Mouse (Mus musculus) central nervous system, embryonic 18 days (tissue): ENCODE results near the gene Dgcr2. TPM values are rescaled to one million over a fixed set of nuclear protein-coding genes. Genes with fewer than 3 reads are reported as not detected.

Source experiments
- polyA plus RNA-seq: library from polyadenylated mRNA; depleted of rRNA; stranded (reverse); fragments of >200 nt; gene quantifications from 2 replicates; pipeline ENCODE4 v1.2.3, GENCODE M21; 2012; rRNA removed

The Dgcr2 gene
- polyA plus RNA-seq = 101 and 111 TPM in 2 replicates

DNA sequence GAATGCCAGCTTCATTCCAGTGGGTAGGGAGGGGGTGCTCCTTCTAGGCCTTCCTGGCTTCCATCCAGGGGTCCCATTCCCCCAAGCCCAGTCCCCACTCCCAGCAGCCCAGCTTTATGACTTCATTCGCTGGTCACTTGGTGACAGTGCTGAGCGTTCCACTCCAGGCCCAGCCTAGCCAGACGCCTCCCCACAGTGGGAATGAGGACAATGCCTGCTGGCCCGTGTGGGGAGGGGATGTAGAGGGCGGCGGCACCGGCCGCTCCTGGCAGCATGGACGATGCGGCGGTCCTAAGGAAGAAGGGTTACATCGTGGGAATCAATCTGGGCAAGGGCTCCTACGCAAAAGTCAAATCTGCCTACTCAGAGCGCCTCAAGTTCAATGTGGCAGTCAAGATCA is at the start of gene Dgcr2, which contains the start of gene Tssk2:
TSS of gene Dgcr2 (minus strand) at position 101 of the 400 bp plus-strand sequence.
TSS of gene Tssk2 (plus strand) at position 176 of the 400 bp plus-strand sequence.

DNA sequence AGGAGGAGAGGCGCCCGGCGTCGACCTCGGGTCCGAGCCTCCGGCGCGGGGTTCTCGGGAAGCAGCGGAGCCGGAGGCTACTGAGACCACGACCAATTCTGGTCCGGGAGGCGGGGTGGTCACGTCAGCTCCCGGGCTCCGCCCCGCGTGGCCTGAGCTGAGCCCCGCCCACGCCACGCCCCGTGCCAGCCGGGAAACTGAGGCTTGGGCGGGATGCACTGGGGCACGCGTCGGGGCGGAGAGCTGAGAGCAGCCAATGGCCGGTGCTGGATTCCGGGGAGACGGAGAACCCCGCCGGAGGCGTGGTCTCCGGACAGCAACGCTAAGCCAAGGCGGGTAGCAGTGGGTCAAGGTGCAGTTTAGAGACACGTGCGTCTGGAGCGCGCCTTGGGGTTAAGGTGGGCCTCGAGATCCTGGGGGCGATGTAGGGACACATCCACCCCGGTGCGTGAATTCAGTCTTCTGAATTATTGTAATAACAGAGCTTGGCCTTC is 29.8 kb upstream of the Dgcr2 start, which contains the start of gene Slc25a1:
TSS of gene Slc25a1 (minus strand) at position 133 of the 494 bp plus-strand sequence.

DNA sequence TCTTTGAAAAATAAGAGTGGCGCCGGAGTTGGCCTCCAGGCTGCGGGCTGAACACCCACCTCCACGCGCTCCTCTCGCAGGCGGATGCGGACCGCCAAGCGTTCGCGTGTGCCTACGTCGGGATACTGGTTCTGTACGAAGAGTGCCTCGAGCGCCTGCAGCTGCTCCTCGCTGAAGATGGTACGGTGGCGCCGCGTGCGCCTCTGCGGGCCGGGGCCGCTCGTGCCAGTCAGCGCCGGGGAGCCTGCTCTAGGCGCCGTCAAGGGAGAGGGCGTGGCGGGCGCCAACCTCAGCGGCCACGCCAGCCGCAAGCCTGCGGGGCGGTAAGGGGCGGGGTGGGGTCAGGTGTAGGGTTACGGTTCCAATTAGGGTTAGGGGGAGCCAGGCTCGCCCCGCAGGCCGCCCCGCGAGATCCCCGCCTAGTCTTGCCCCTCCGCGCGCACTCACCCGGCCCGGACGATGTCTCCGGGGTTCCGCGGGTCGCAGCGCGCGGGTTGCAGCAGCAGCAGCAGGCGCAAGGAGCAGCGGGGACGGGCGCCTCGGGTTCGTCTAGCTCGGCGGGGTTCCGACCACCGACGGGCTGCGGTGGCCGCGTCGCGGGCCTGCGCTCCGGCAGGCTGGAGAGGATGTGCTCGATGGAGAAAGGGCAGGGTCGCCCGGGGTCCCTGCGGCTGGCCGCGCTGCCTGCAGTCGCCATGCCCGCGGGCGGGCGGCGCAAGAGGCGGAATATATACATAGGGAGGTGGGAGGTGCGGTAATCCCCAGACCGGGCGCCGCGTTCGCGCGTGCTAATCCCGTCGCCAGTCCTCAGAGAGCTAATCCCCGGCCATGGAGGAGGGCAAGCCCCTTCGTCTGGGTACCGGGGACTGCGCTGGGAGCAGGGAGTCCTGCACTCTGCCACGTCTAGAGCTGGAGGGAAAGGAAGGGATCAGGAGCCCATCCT is 16.2 kb upstream of the Dgcr2 start, which contains the start of gene Gsc2:
TSS of gene Gsc2 (minus strand) at position 753 of the 943 bp plus-strand sequence.

DNA sequence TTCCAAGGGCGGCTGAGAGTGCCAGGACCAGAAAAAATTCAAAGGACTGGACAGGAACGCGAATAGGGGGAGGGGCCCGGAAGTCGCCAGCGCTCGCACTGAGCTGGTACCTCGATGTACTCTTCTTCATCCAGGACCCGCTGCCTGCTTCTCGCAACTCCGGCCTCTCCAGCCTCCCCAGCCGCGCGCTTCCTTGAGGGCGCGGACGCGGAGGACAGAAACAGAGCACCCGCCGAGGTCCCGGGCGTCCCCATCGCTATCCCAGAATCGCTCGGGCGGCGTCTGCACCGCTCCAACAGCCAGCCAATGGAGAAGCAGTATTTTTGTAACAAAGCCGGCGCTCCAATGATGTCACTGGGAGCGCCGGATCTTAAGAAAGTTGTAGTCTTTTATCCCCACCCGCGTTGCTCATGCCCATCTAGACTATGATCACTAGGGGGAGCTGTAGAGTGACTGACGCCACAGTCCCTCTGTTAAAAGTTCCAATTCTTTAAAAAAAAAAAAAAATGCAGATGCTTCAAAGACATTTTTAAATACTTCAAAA is 12.8 kb upstream of the Dgcr2 start, which contains the start of gene Ess2:
TSS of gene Ess2 (minus strand) at position 297 of the 544 bp plus-strand sequence.

DNA sequence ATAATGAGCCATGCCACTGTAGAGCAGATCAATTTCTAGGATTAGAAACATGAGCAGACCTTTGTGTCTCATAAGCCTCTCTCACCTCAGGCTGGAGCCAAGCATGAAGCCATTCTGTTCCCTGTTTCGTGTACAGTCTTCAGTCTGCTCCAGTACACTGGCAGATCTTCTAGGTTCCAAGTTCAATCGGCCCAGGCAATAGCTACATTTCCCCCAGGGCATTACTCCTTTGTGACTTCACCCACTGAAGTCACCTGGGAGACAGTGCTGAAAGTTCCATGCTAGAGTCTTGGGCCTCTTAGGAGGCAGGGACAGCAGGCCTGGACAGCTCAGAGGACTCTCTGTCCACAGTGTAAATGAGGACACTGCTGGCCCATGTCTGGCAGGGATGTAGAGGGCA is 4.4 kb downstream of the Dgcr2 start, which contains the start of gene Tssk1:
TSS of gene Tssk1 (plus strand) at position 301 of the 400 bp plus-strand sequence.

DNA sequence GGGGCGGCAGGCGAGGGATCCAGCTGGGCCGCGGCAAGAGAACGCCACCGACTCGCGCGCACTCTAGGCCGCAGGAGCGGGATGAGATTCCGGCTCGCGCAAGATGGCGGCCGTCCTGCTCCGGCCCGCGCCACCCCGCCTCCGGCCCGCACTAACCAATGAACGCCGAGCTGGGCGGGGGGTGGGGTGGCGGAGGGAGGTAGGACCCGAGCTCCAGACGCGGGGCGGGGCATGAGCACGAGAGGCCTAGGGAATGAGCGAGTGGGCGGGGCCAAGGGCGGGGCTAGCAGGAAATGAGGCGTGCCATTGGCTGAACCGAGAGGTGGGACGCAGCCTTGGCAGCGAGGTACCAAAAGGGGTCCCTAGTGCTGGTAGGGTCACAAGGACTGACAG is 6.8 kb downstream of the Dgcr2 start, which contains the start of gene Gm20518:
TSS of gene Gm20518 (minus strand) at position 105 of the 393 bp plus-strand sequence.

DNA sequence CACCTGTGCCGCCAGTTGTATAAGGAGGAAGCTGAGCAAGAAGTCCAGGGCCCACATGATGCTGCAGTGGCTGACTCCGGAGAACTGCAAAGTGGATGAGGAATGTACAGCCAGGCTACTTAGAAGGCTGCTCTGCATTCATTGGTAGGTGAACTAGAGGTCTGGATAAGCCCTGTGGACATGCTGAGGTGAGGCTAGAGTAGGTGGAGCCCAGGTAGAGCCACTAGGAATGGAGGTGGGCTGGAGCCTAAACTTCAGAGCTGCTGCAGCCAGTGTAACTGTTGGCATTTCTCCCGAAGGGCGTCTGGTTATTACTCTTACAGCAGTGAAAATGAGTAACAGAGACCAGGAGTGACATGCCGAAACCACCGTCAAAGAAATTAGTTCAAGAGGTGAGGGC is 60.3 kb downstream of the Dgcr2 start, which contains the start of gene Car15:
TSS of gene Car15 (minus strand) at position 314 of the 400 bp plus-strand sequence.

DNA sequence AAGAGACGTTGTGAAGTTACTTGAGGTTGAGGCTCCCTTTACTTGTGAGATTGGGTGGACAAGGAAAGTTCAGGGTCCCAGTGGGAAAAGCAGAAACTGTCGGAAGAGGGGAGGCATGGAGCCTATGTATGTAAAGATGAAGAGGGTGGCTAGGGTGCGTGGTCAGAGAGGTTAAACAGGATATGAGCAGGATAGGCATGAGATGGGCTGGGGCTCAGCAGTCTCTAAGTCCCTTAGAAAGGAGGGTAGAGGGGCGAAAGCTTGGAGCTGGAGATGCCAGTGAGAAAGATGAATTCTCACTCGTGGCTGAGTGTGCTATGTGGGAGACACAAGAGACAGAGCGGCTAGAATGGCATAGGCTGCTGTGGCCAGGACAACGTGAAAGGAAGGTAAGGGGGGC is 65.5 kb downstream of the Dgcr2 start, which contains the start of gene B830017H08Rik:
TSS of gene B830017H08Rik (plus strand) at position 301 of the 400 bp plus-strand sequence.

DNA sequence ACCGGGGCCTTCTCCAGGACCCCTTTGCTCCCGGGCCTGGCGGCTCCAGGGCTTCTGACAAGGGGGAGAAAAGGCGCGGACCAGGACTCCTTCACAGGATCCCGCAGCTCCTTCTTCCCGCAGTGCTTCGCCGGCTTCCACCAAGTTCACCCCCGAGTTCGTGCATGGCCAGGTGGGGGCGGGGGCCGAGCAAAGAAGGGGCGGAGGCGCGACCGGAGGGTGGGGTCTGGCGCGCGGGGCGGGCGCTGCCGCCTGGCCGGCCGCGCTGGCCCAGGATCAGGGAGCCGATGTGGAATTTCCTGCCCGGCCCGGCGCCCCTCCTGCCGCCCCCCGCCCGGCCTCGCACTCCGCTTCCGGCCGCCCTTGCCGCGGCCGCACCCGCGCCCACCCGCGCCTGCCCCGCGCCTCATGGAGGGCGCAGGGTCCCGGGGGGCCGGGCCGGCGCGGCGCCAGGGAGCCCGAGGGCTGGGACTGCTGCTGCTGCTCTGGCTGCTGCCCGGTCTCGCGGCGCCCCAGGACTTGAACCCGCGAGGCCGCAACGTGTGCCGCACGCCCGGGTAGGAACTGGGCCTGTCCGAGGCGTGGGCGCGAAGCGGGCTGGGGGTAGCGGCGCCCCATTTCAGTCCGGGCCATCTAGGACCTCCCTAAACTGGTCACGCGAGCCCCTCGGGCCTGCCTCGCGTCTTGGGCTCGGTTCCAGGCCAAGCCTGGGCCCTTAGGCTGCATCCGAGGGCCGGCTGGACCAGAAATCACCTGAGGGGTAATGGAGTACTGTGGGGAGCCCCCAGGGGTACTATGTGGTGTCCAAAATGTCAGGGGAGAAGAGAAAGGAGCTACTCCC is 101.2 kb downstream of the Dgcr2 start, which contains the start of gene Scarf2:
TSS of gene Scarf2 (plus strand) at position 312 of the 841 bp plus-strand sequence.

Other genes starting within 250 kb of the Dgcr2 start
- gene Med15, start 165.7 kb downstream of the Dgcr2 start, polyA plus RNA-seq = 47.0 and 59.7 TPM in 2 replicates
- gene Klhl22, start 138.9 kb downstream of the Dgcr2 start, polyA plus RNA-seq = 114 and 117 TPM in 2 replicates
- gene Scarf2, start 101.3 kb downstream of the Dgcr2 start, polyA plus RNA-seq = 6.4 and 9.0 TPM in 2 replicates
- gene B830017H08Rik, start 65.4 kb downstream of the Dgcr2 start, polyA plus RNA-seq = 6.2 and 6.7 TPM in 2 replicates
- gene Car15, start 60.2 kb downstream of the Dgcr2 start, polyA plus RNA-seq = 12.7 TPM in 2 replicates
- gene Gm20518, start 6.9 kb downstream of the Dgcr2 start, polyA plus RNA-seq = 2.6 and 2.9 TPM in 2 replicates
- 0.03 TPM in 2 replicates for gene Tssk1, start 4.3 kb downstream of the Dgcr2 start, polyA plus RNA-seq
- gene Tssk2, start 75 bp upstream of the Dgcr2 start, polyA plus RNA-seq = not detected in 2 replicates
- 46.0 and 47.1 TPM in 2 replicates for gene Ess2, start 12.8 kb upstream of the Dgcr2 start, polyA plus RNA-seq
- 0.17 and 0.47 TPM in 2 replicates for gene Gsc2, start 16.5 kb upstream of the Dgcr2 start, polyA plus RNA-seq
- gene Slc25a1, start 29.7 kb upstream of the Dgcr2 start, polyA plus RNA-seq = 99.6 and 111 TPM in 2 replicates
- gene Vpreb2, start 81.9 kb upstream of the Dgcr2 start, polyA plus RNA-seq = not detected in 2 replicates
- gene Dgcr6, start 154.3 kb upstream of the Dgcr2 start, polyA plus RNA-seq = 111 and 117 TPM in 2 replicates
- 6.3 and 8.4 TPM in 2 replicates for gene Prodh, start 191.6 kb upstream of the Dgcr2 start, polyA plus RNA-seq
- gene Rtn4r, start 229.1 kb upstream of the Dgcr2 start, polyA plus RNA-seq = 68.5 and 70.7 TPM in 2 replicates